Mouse (Mus musculus) neural tube, embryonic 11.5 days (tissue): ENCODE measurements around the gene Adamts7. TPM values are rescaled to one million over a fixed set of nuclear protein-coding genes. Genes with fewer than 3 reads are reported as not detected.

Source experiments
- ATAC-seq: fragments of 200-750 bp; cut with Nextera tagmentation; 2 replicates; pipeline ENCODE4 v1.8.0; 2017; ENCODE audit warnings: moderate number of reproducible peaks, mild to moderate bottlenecking, moderate TSS enrichment, moderate library complexity; ENCODE audit not compliant: insufficient read depth, low FRiP score, low TSS enrichment
- DNase-seq: peaks from one replicate; pipeline ENCODE4 v3.0.0-alpha.2; 2015; ENCODE audit warnings: low spot score
- H3K27ac ChIP-seq: fragments of 300-500 bp; sonication (generic); 2 replicates; pipeline ENCODE4 v1.5.1; 2014; ENCODE audit warnings: low read depth, mild to moderate bottlenecking, low read length
- H3K27me3 ChIP-seq: fragments of 300-500 bp; sonication (generic); 2 replicates; pipeline ENCODE4 v1.6.1; 2014; ENCODE audit warnings: mild to moderate bottlenecking, low read length, mixed read lengths; ENCODE audit not compliant: control insufficient read depth, insufficient read depth
- H3K36me3 ChIP-seq: fragments of 300-500 bp; sonication (generic); 2 replicates; pipeline ENCODE4 v1.6.1; 2014; ENCODE audit warnings: mild to moderate bottlenecking, low read length, moderate library complexity, mixed read lengths; ENCODE audit not compliant: control insufficient read depth, insufficient read depth
- H3K4me1 ChIP-seq: fragments of 300-500 bp; sonication (generic); 2 replicates; pipeline ENCODE4 v1.6.1; 2014; ENCODE audit warnings: low read length, mixed read lengths; ENCODE audit not compliant: control insufficient read depth, insufficient read depth
- H3K4me2 ChIP-seq: fragments of 300-500 bp; sonication (generic); 2 replicates; pipeline ENCODE4 v1.6.1; 2014; ENCODE audit warnings: low read depth, mild to moderate bottlenecking, moderate library complexity
- H3K4me3 ChIP-seq: fragments of 300-500 bp; sonication (generic); 2 replicates; pipeline ENCODE4 v1.5.1; 2014; ENCODE audit warnings: low read depth, low read length
- H3K9ac ChIP-seq: fragments of 300-500 bp; sonication (generic); 2 replicates; pipeline ENCODE4 v1.6.1; 2014; ENCODE audit warnings: mild to moderate bottlenecking, low read length
- H3K9me3 ChIP-seq: fragments of 300-500 bp; sonication (generic); 2 replicates; pipeline ENCODE4 v1.6.1; 2016; ENCODE audit warnings: low read length; ENCODE audit not compliant: control insufficient read depth
- WGBS: fragments of 180-500 bp; shearing (Covaris S2); extraction: QIAGEN DNeasy Blood & Tissue Kit; methylation state at CpG from one replicate; pipeline ENCODE4 v1.1.7; 2014; 5-methylcytosine and 5-hydroxymethylcytosine counted together
- polyA plus RNA-seq: library from polyadenylated mRNA; unstranded; fragments of >200 nt; fragmentation: Nextera tagmentation; extraction: Ambion mirVana; gene quantifications from 2 replicates; pipeline ENCODE4 v1.2.1, GENCODE M21; 2014

The Adamts7 gene
- polyA plus RNA-seq, 1 experiment from 2014 or later, result 15.5 TPM

GRCm38 (mm10) chr9:90232781-90233690, 70.2 kb downstream of the Adamts7 start:
- H3K9ac ChIP-seq, result no peak overlapping the region
- H3K4me2 ChIP-seq, result no peak overlapping the region
- H3K9me3 ChIP-seq, result no peaks in the 10 kb centered on the region
- H3K4me1 ChIP-seq, result no peaks in the 10 kb centered on the region
- H3K36me3 ChIP-seq, result no peaks in the 10 kb centered on the region; the same call in 1 of the 2 replicates
- ATAC-seq (no peak), DNase-seq (no peak)
- no peak overlapping the region for H3K4me3 ChIP-seq
- 89% methylated on average over 8 of the region's 8 CpGs for WGBS
- H3K27me3 ChIP-seq, result no peaks in the 10 kb centered on the region
- H3K27ac ChIP-seq, result no peak overlapping the region

GRCm38 (mm10) chr9:90233906-90234419, 71.1 kb downstream of the Adamts7 start:
- H3K27ac ChIP-seq, result no peak overlapping the region
- H3K36me3 ChIP-seq, result no peaks in the 10 kb centered on the region; the same call in 1 of the 2 replicates
- H3K4me1 ChIP-seq, result no peaks in the 10 kb centered on the region
- 97% methylated on average over 5 of the region's 5 CpGs for WGBS
- no peaks in the 10 kb centered on the region for H3K9me3 ChIP-seq
- no peak overlapping the region for H3K9ac ChIP-seq
- H3K27me3 ChIP-seq, result no peaks in the 10 kb centered on the region
- DNase-seq, result no peak
- no peak for ATAC-seq
- no peak overlapping the region for H3K4me2 ChIP-seq
- no peak overlapping the region for H3K4me3 ChIP-seq

GRCm38 (mm10) chr9:90234786-90235185, 71.9 kb downstream of the Adamts7 start:
- H3K9ac ChIP-seq, result no peak overlapping the region
- no peak overlapping the region for H3K4me2 ChIP-seq
- WGBS, result 91% methylated on average over 5 of the region's 5 CpGs
- DNase-seq (no peak), ATAC-seq (no peak)
- no peak overlapping the region for H3K27ac ChIP-seq
- no peaks in the 10 kb centered on the region for H3K27me3 ChIP-seq
- H3K36me3 ChIP-seq, result no peaks in the 10 kb centered on the region; the same call in 1 of the 2 replicates
- no peak overlapping the region for H3K4me3 ChIP-seq
- no peaks in the 10 kb centered on the region for H3K4me1 ChIP-seq
- H3K9me3 ChIP-seq, result no peaks in the 10 kb centered on the region

DNA sequence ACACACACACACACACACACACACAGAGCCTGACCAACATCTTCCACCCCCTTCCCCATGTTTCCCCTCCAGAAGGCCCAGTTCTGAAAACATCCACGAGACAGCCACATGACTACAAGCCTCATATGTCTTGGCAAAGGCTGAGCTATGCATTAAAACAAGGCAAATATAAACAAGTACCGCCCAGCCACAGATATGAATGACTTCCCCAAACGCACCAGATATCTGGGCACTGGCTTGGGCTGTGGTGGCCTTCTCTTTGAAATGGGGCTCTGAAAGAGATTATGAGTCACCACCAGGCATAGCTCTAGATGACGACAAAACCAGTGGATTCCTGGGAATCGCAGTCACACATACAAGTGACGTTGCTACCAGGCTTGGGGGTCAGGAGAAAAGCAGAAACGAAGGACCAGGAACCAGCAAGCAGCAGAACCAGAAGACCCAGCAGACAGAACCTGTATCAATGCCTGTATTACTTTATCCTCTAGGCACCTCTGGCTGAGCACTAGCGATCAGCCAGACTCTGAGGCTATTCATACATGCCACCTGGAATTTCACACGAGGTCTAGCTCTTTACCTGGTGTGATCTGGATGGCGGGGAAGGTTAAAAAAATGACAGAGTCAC, 72.5 kb downstream of the Adamts7 start:
- no peak for ATAC-seq
- H3K4me1 ChIP-seq, result no peaks in the 10 kb centered on the region
- 89% methylated on average over 10 of the region's 10 CpGs for WGBS
- no peaks in the 10 kb centered on the region; the same call in 1 of the 2 replicates for H3K36me3 ChIP-seq
- H3K9ac ChIP-seq, result no peak overlapping the region
- H3K9me3 ChIP-seq, result no peaks in the 10 kb centered on the region
- H3K4me3 ChIP-seq, result no peak overlapping the region
- no peak overlapping the region for H3K27ac ChIP-seq
- no peaks in the 10 kb centered on the region for H3K27me3 ChIP-seq
- no peak overlapping the region for H3K4me2 ChIP-seq
- DNase-seq, result no peak

- Histone ChIP-seq H3K27ac (no peak overlapping the region), H3K27me3 (no peaks in the 10 kb centered on the region), H3K4me2 (no peak overlapping the region), H3K9me3 (no peaks in the 10 kb centered on the region), H3K36me3 (no peaks in the 10 kb centered on the region; the same call in 1 of the 2 replicates), H3K9ac (no peak overlapping the region), H3K4me1 (no peaks in the 10 kb centered on the region), H3K4me3 (no peak overlapping the region)
- 93% methylated on average over 5 of the region's 5 CpGs for whole genome bisulfite sequencing
- DNase-seq, result no peak
- no peak for ATAC-seq
Observed at GRCm38 (mm10) chr9:90236817-90237216, 73.9 kb downstream of the Adamts7 start.

DNA sequence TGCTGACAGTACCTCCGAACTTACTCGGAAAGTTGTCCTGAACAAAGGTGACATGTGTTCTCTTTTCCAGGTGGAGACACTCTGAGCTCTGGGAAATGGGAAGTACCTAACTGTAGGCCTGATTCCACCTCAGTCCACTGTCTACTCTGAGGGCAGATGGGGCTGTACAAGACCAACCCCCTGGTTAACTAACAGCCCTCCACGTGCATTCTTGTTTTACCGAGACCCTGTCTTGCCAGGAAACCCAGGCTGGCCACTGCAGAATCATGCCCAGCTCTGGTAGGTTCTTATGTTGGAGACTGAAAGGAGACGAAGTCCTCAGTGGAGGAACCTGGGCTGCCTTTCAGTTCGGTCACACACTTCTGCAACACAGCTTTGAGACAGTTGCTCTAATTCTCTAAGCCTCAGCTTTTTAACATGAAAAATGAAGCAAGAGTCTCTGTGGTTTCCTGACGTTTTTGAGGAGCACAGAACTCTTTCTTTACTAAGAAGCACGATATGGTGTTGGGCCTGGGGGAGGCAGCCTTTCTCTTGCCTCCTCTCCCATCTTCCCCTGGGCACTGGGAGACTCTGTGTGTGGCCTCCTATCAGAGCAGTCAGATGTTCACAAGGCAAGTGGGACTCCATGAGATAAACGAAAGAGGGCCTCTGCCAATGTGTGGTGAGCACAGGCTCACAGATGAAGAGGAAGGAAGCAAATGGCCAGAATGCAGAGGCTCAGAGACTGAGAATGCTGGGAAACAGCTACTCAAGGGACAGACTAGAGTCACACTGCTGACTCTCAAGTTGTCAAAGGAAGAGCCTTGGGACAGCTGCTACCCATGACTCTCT, 74.6 kb downstream of the Adamts7 start:
- no peaks in the 10 kb centered on the region for H3K4me1 ChIP-seq
- H3K27me3 ChIP-seq, result no peaks in the 10 kb centered on the region
- no peak overlapping the region for H3K9ac ChIP-seq
- no peak for ATAC-seq
- H3K4me3 ChIP-seq, result no peak overlapping the region
- H3K36me3 ChIP-seq, result no peaks in the 10 kb centered on the region; the same call in 1 of the 2 replicates
- WGBS, result 81% methylated on average over 9 of the region's 9 CpGs
- DNase-seq, result no peak
- H3K9me3 ChIP-seq, result no peaks in the 10 kb centered on the region
- no peak overlapping the region for H3K4me2 ChIP-seq
- no peak overlapping the region for H3K27ac ChIP-seq

- WGBS, result 84% methylated on average over 4 of the region's 4 CpGs
- no peaks in the 10 kb centered on the region for H3K9me3 ChIP-seq
- no peak for ATAC-seq
Observed at GRCm38 (mm10) chr9:90240560-90240959, 77.7 kb downstream of the Adamts7 start.

GRCm38 (mm10) chr9:90241041-90241440, 78.2 kb downstream of the Adamts7 start:
- Histone ChIP-seq H3K36me3 (no peaks in the 10 kb centered on the region; the same call in 1 of the 2 replicates), H3K4me3 (no peak overlapping the region), H3K27ac (no peak overlapping the region), H3K4me2 (no peak overlapping the region), H3K4me1 (no peaks in the 10 kb centered on the region), H3K27me3 (no peaks in the 10 kb centered on the region), H3K9me3 (no peaks in the 10 kb centered on the region), H3K9ac (no peak overlapping the region)
- ATAC-seq (no peak), DNase-seq (no peak)
- WGBS, result 93% methylated on average over 6 of the region's 6 CpGs

More at GRCm38 (mm10) chr9:90240560-90240959, 77.7 kb downstream of the Adamts7 start:
- Histone ChIP-seq H3K27me3 (no peaks in the 10 kb centered on the region), H3K4me3 (no peak overlapping the region), H3K36me3 (no peaks in the 10 kb centered on the region; the same call in 1 of the 2 replicates), H3K4me1 (no peaks in the 10 kb centered on the region), H3K9ac (no peak overlapping the region), H3K27ac (no peak overlapping the region), H3K4me2 (no peak overlapping the region)
- DNase-seq, result no peak
